Mouse (Mus musculus): ENCODE results near the gene Zfp273. TPM values are rescaled to one million over a fixed set of nuclear protein-coding genes. Genes with fewer than 3 reads are reported as not detected.

Zfp273 gene
- 2.6 TPM for polyA plus RNA-seq (2017; shearing (Covaris generic))

GRCm38 (mm10) chr13:67813710-67814660 is at the start of gene Zfp273:
Zfp273 (plus strand) TSS chr13:67813740.

GRCm38 (mm10) chr13:67779265-67780221 is 34.0 kb upstream of the Zfp273 start, which contains the start of gene Zfp493:
Zfp493 (plus strand) TSS chr13:67779693.

DNA sequence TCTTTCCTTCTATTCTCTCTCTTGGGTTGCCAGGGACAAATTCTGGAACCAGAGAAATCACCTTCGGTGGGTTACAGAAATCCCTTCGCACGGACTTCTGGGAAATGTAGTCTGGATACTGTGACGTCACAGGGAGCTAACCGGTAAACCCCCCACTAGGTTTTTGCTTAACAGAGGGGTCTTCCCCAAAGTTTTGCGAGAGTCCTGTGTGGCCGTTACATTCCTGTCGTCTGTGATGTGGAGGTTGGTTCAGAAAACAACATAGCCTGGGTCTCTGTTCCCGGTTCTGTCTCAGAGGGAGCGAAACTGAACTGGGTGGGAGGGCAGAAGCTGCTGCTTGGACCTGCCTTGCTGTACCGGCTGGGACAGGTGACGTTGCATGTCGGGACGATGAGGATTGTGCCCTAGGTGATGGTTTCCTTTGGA is 17.4 kb downstream of the Zfp273 start, which contains the start of gene Gm10037:
TSS of gene Gm10037 (plus strand) at position 196 of the 426 bp plus-strand sequence.

GRCm38 (mm10) chr13:67863026-67863425 is 49.5 kb downstream of the Zfp273 start, which contains the start of gene BC048507:
BC048507 (plus strand) TSS chr13:67863326.

Other genes with a start within 250 kb of the Zfp273 start
- 5.0 TPM for gene Zfp729b, start 204.0 kb upstream of the Zfp273 start, polyA plus RNA-seq (2017; shearing (Covaris generic))
- 4.9 TPM for gene Gm49345, start 176.0 kb upstream of the Zfp273 start, polyA plus RNA-seq (2017; shearing (Covaris generic))
- 4.1 TPM for gene Zfp729a, start 175.9 kb upstream of the Zfp273 start, polyA plus RNA-seq (2017; shearing (Covaris generic))
- 11.4 TPM for gene Zfp738, start 126.7 kb upstream of the Zfp273 start, polyA plus RNA-seq (2017; shearing (Covaris generic))
- 4.2 TPM for gene Zfp65, start 84.6 kb upstream of the Zfp273 start, polyA plus RNA-seq (2017; shearing (Covaris generic))
- 3.5 TPM for gene Zfp85, start 58.5 kb upstream of the Zfp273 start, polyA plus RNA-seq (2017; shearing (Covaris generic))
- gene Zfp493, start 34.0 kb upstream of the Zfp273 start, polyA plus RNA-seq (2017; shearing (Covaris generic)): 0.60 TPM
- not detected for gene Gm10037, start 17.4 kb downstream of the Zfp273 start, polyA plus RNA-seq (2017; shearing (Covaris generic))
- not detected for gene BC048507, start 49.6 kb downstream of the Zfp273 start, polyA plus RNA-seq (2017; shearing (Covaris generic))

All from naive thymus-derived CD4-positive, alpha-beta T cell, adult 5 months (primary cell).